8 mouse cellular contexts compared by ENCODE assay signal in the genomic region with DNA sequence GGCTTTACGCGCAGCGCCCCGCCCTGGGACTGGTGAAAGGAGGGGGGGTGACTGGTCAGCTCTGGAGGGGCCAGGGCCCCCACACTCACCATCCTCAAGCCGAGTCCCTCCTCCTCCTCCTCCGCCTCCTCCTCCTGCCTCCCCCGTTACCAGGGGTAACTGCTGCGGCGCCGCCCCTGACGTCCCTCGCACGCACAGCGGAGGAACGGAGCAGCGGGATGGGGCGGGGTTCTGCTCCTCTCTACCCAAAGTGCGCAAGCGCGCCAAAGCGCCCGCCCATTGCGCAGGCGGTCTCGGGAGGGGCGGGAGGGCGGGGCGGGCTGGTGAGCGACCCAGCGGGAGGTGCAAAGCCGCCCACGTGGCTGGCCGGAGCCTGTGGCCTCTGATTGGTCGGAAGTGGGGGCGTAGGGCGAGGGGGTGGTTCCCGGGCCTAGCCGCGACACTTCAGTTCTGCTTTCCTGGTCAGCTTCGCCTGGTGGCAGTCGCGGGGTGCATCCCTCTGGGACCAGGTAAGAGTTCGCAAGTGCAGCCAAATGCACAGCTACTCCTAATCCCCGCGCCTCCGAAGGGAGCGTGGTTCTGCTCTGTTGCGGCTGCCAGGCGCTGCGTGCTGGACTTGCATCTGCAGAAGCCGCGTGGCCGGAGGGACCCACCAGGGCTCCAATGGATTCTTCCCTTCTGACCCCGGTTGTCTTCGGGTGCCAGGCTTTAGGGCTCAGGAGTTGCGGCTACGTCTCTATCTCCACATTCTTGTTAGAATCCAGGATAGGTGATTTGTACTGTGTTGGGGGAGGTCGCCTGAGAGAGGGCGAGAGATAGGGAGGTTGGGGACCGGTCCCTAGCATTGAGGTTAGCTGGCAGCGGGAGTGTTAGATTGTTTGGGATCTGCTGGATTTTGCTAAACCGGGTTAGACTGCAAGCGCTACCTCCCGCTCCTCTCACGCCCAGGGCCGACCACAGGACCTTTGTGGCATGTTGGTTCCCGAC. TPM values are rescaled to one million over a fixed set of nuclear protein-coding genes. Genes with fewer than 3 reads are reported as not detected.
DNase-seq lines count a peak whose midpoint lies in the region; ATAC-seq and TF ChIP-seq lines count a peak whose summit lies in the region.

A gene (minus strand): TSS at position 248 of the 987 bp plus-strand sequence.
A gene (plus strand): TSS at position 415 of the 987 bp plus-strand sequence.

- peak within 1 kb of the TSS; percentile 73 for H3K27ac ChIP-seq in heart, embryonic 12.5 days (ENCODE audit: poor library complexity, severe bottlenecking)
- H3K27ac ChIP-seq in kidney, postnatal 0 days: peak within 1 kb of the TSS; percentile 81
- H3K27ac ChIP-seq in liver, embryonic 11.5 days (ENCODE audit: low read depth, low read length): peak within 1 kb of the TSS; percentile 76
- H3K27ac ChIP-seq in stomach, embryonic 14.5 days (ENCODE audit: low read length): peak within 1 kb of the TSS; percentile 76

- DNase-seq in CD4-positive helper T cell, adult 2 months (ENCODE audit: low read depth, low spot score): peak; percentile 97
- DNase-seq in brain, embryonic 18.5 days (ENCODE audit: low read depth, low spot score): peak; percentile 92
- DNase-seq in kidney, postnatal 0 days (ENCODE audit: low spot score): peak; percentile 98
- DNase-seq in liver, embryonic 11.5 days (ENCODE audit: low spot score): peak; percentile 97
- DNase-seq in naive thymus-derived CD4-positive, alpha-beta T cell, adult 2 months (ENCODE audit: low read depth): peak; percentile 97

- peak within 1 kb of the TSS; percentile 96 for H3K4me2 ChIP-seq in heart, embryonic 12.5 days
- H3K4me2 ChIP-seq in kidney, postnatal 0 days (ENCODE audit: low read length): peak within 1 kb of the TSS; percentile 82
- H3K4me2 ChIP-seq in liver, embryonic 11.5 days: peak within 1 kb of the TSS; percentile 96
- H3K4me2 ChIP-seq in stomach, embryonic 14.5 days (replicated peaks; ENCODE audit: low read depth, low read length): peak within 1 kb of the TSS; percentile 75

- H3K9ac ChIP-seq in heart, embryonic 12.5 days: peak within 1 kb of the TSS; percentile 83
- H3K9ac ChIP-seq in kidney, postnatal 0 days (ENCODE audit: low read depth, low read length): peak within 1 kb of the TSS; percentile 62
- H3K9ac ChIP-seq in liver, embryonic 11.5 days (ENCODE audit: low read depth, low read length): peak within 1 kb of the TSS; percentile 74
- peak within 1 kb of the TSS; percentile 49 for H3K9ac ChIP-seq in stomach, embryonic 14.5 days (replicated peaks; ENCODE audit: low read depth, low read length)

- peak; percentile 95 for ATAC-seq in erythroid progenitor cell, adult 5-6 weeks (replicated peaks; ENCODE audit: low FRiP score, poor library complexity, severe bottlenecking)
- peak; percentile 99 for ATAC-seq in heart, embryonic 12.5 days (ENCODE audit: insufficient number of reproducible peaks, low FRiP score)
- peak; percentile 94 for ATAC-seq in kidney, postnatal 0 days (replicated peaks; ENCODE audit: low FRiP score, low read depth)
- ATAC-seq in liver, embryonic 11.5 days (replicated peaks; ENCODE audit: low FRiP score): peak; percentile 95
- peak; percentile 96 for ATAC-seq in stomach, embryonic 14.5 days (ENCODE audit: insufficient number of reproducible peaks, insufficient read depth, low FRiP score, low read depth)

- WGBS in heart, embryonic 12.5 days: under 1% methylated on average over 66 of the region's 67 CpGs
- WGBS in kidney, postnatal 0 days: under 1% methylated on average over 66 of the region's 67 CpGs
- WGBS in liver, embryonic 11.5 days: under 1% methylated on average over 65 of the region's 67 CpGs
- under 1% methylated on average over 56 of the region's 67 CpGs for WGBS in stomach, embryonic 14.5 days

- H3K9me3 ChIP-seq in heart, embryonic 12.5 days (replicated peaks): no peaks in the 10 kb centered on the region
- no peaks in the 10 kb centered on the region for H3K9me3 ChIP-seq in kidney, postnatal 0 days (replicated peaks; ENCODE audit: low read length)
- H3K9me3 ChIP-seq in liver, embryonic 11.5 days (ENCODE audit: control insufficient read depth, low read length): no peaks in the 10 kb centered on the region
- H3K9me3 ChIP-seq in stomach, embryonic 14.5 days (ENCODE audit: control insufficient read depth, low read depth, low read length): no peaks in the 10 kb centered on the region

- H3K4me1 ChIP-seq in heart, embryonic 12.5 days (replicated peaks): peaks cover 20% of the 10 kb centered on the region
- 0 out of 2 replicates have a peak, but pooled peaks cover 14% of the 10 kb centered on the region for H3K4me1 ChIP-seq in kidney, postnatal 0 days (replicated peaks; ENCODE audit: insufficient read depth, low read length)
- H3K4me1 ChIP-seq in liver, embryonic 11.5 days (replicated peaks; ENCODE audit: control insufficient read depth, insufficient read depth, low read length): peaks cover 21% of the 10 kb centered on the region
- peaks cover 7% of the 10 kb centered on the region for H3K4me1 ChIP-seq in stomach, embryonic 14.5 days (ENCODE audit: control insufficient read depth, insufficient read depth, low read length)

- peak within 1 kb of the TSS; percentile 87 for H3K4me3 ChIP-seq in heart, embryonic 12.5 days
- peak within 1 kb of the TSS; percentile 79 for H3K4me3 ChIP-seq in kidney, postnatal 0 days (replicated peaks; ENCODE audit: low read depth, low read length)
- H3K4me3 ChIP-seq in liver, embryonic 11.5 days (ENCODE audit: low read depth, low read length): peak within 1 kb of the TSS; percentile 82
- H3K4me3 ChIP-seq in stomach, embryonic 14.5 days (ENCODE audit: low read depth, low read length): peak within 1 kb of the TSS; percentile 63

- TF ChIP-seq CTCF in kidney, postnatal 0 days (IDR thresholded peaks at IDR 0.05; ENCODE audit: low read depth): peak; percentile 40; the same call in 1 of the 2 replicates

- no peaks in the 10 kb centered on the region for H3K27me3 ChIP-seq in heart, embryonic 12.5 days (replicated peaks)
- no peaks in the 10 kb centered on the region for H3K27me3 ChIP-seq in kidney, postnatal 0 days (ENCODE audit: insufficient read depth, low read length)
- no peaks in the 10 kb centered on the region for H3K27me3 ChIP-seq in liver, embryonic 11.5 days (replicated peaks; ENCODE audit: control insufficient read depth, insufficient read depth, low read length)
- H3K27me3 ChIP-seq in stomach, embryonic 14.5 days (ENCODE audit: control insufficient read depth, insufficient read depth, low read length): no peaks in the 10 kb centered on the region

- no peaks in the 10 kb centered on the region; the same call in 1 of the 2 replicates for H3K36me3 ChIP-seq in heart, embryonic 12.5 days
- no peaks in the 10 kb centered on the region for H3K36me3 ChIP-seq in kidney, postnatal 0 days (ENCODE audit: insufficient read depth, low read length)
- no peaks in the 10 kb centered on the region for H3K36me3 ChIP-seq in liver, embryonic 11.5 days (ENCODE audit: control insufficient read depth, insufficient read depth, low read length)
- H3K36me3 ChIP-seq in stomach, embryonic 14.5 days (ENCODE audit: control insufficient read depth, insufficient read depth, low read length): no peaks in the 10 kb centered on the region

RNA-seq across cellular contexts. Expression of the first gene that starts in this region (rescaled TPM):
- 4.6 and 15.1 TPM in 2 replicates for total RNA-seq in erythroid progenitor cell, adult 5-6 weeks (2015; ENCODE audit: low replicate concordance)
- total RNA-seq in erythroid progenitor cell, adult 5-6 weeks (2017; ENCODE audit: low replicate concordance): 6.7 and 24.4 TPM in 2 replicates
- polyA plus RNA-seq in heart, embryonic 12.5 days (2016; fragmentation: Nextera tagmentation; extraction: Ambion mirVana): 88.2 and 94.4 TPM in 2 replicates
- polyA plus RNA-seq in kidney, postnatal 0 days (2015; fragmentation: Nextera tagmentation; extraction: Ambion mirVana): 96.6 and 105 TPM in 2 replicates
- 42.6 and 50.5 TPM in 2 replicates for polyA plus RNA-seq in liver, embryonic 11.5 days (2014; fragmentation: Nextera tagmentation; extraction: Ambion mirVana)
- 89.4 and 98.7 TPM in 2 replicates for polyA plus RNA-seq in stomach, embryonic 14.5 days (2014; fragmentation: Nextera tagmentation; extraction: Ambion mirVana)

RNA-seq across cellular contexts. Expression of the second gene that starts in this region (rescaled TPM):
- 0.72 and 19.3 TPM in 2 replicates for total RNA-seq in erythroid progenitor cell, adult 5-6 weeks (2015; ENCODE audit: low replicate concordance)
- 0.98 and 5.8 TPM in 2 replicates for total RNA-seq in erythroid progenitor cell, adult 5-6 weeks (2017; ENCODE audit: low replicate concordance)
- polyA plus RNA-seq in heart, embryonic 12.5 days (2016; fragmentation: Nextera tagmentation; extraction: Ambion mirVana): 8.1 and 8.9 TPM in 2 replicates
- polyA plus RNA-seq in kidney, postnatal 0 days (2015; fragmentation: Nextera tagmentation; extraction: Ambion mirVana): 47.1 and 50.0 TPM in 2 replicates
- polyA plus RNA-seq in liver, embryonic 11.5 days (2014; fragmentation: Nextera tagmentation; extraction: Ambion mirVana): 24.7 and 26.2 TPM in 2 replicates
- polyA plus RNA-seq in stomach, embryonic 14.5 days (2014; fragmentation: Nextera tagmentation; extraction: Ambion mirVana): 19.3 and 20.8 TPM in 2 replicates

Comparison
In these comparisons a context has a peak if more than half of its experiments do, and no peak if none do; other contexts are left out.
1. Peak in every context shown above with its lines: DNase-seq, ATAC-seq, H3K4me3 ChIP-seq and H3K27ac ChIP-seq.